Mouse (Mus musculus) thymus, adult 2 months (tissue): Measurements from ENCODE around the gene Luc7l2. TPM values are rescaled to one million over a fixed set of nuclear protein-coding genes. Genes with fewer than 3 reads are reported as not detected.

Experiments used
- DNase-seq: peaks from one replicate; pipeline ENCODE4 v3.0.0; 2021
- H3K27ac ChIP-seq: fragments of 200-500 bp; 2 replicates; pipeline ENCODE4 v1.5.1; 2012; ENCODE audit warnings: low read length, control low read depth; ENCODE audit not compliant: control insufficient read depth, insufficient read depth
- H3K27me3 ChIP-seq: fragments of 200-500 bp; 2 replicates; pipeline ENCODE4 v1.6.1; 2012; ENCODE audit warnings: mild to moderate bottlenecking, low read length, moderate library complexity, mixed read lengths; ENCODE audit not compliant: control insufficient read depth, insufficient read depth
- H3K36me3 ChIP-seq: fragments of 200-500 bp; 2 replicates; pipeline ENCODE4 v1.6.1; 2012; ENCODE audit warnings: mild to moderate bottlenecking, low read length, moderate library complexity; ENCODE audit not compliant: control insufficient read depth, insufficient read depth
- H3K4me1 ChIP-seq: fragments of 200-500 bp; replicated peaks from 2 replicates; pipeline ENCODE4 v1.6.1; 2012; ENCODE audit warnings: low read length; ENCODE audit not compliant: control insufficient read depth, insufficient read depth
- H3K4me3 ChIP-seq: fragments of 200-500 bp; 2 replicates; pipeline ENCODE4 v1.5.1; 2012; ENCODE audit warnings: mild to moderate bottlenecking, low read length, control low read depth, moderate library complexity; ENCODE audit not compliant: control insufficient read depth, insufficient read depth
- CTCF ChIP-seq: fragments of 200-500 bp; IDR thresholded peaks from 2 replicates; pipeline ENCODE4 v1.5.1; 2012; ENCODE audit warnings: mild to moderate bottlenecking, control low read depth, low read length, moderate library complexity, borderline replicate concordance; ENCODE audit not compliant: control insufficient read depth, poor library complexity, insufficient read depth; ENCODE audit errors: extremely low read depth
- POLR2A ChIP-seq: fragments of 200-500 bp; IDR thresholded peaks from 2 replicates; pipeline ENCODE4 v1.6.1; 2012; ENCODE audit warnings: mild to moderate bottlenecking, low read length, control low read depth, moderate library complexity; ENCODE audit not compliant: control insufficient read depth, poor library complexity, insufficient read depth; ENCODE audit errors: extremely low read depth
- WGBS: fragments of 180-500 bp; shearing (Covaris S2); methylation state at CpG from one replicate; pipeline ENCODE4 v1.1.7; 2018; 5-methylcytosine and 5-hydroxymethylcytosine counted together
- polyA plus RNA-seq: library from polyadenylated mRNA; depleted of rRNA; stranded (reverse); fragments of >200 nt; gene quantifications from 2 replicates; pipeline ENCODE4 v1.2.3, GENCODE M21; 2012

Gene Luc7l2
- polyA plus RNA-seq, 1 experiment: 48.5 TPM

GRCm38 (mm10) chr6:38635941-38636851 is 85.1 kb downstream of the Luc7l2 start:
- TF ChIP-seq CTCF (no peak), POLR2A (no peak)
- no peaks in the 10 kb centered on the region for H3K36me3 ChIP-seq
- H3K27me3 ChIP-seq: peaks cover 11% of the 10 kb centered on the region; the same call in 1 of the 2 replicates
- no peak for DNase-seq
- WGBS: 2% methylated on average over 71 of the region's 72 CpGs
- H3K4me3 ChIP-seq: peak overlapping the region; percentile 23
- peaks cover 10% of the 10 kb centered on the region for H3K4me1 ChIP-seq
- H3K27ac ChIP-seq: no peak overlapping the region

- DNase-seq: peak; percentile 9
Measured at GRCm38 (mm10) chr6:38636852-38637618, 85.9 kb downstream of the Luc7l2 start, which contains the start of gene Klrg2. Gene Klrg2, minus strand, starts transcription at chr6:38637242.

GRCm38 (mm10) chr6:38640401-38640800 is 89.3 kb downstream of the Luc7l2 start:
- peaks cover 11% of the 10 kb centered on the region; the same call in 1 of the 2 replicates for H3K27me3 ChIP-seq
- no peaks in the 10 kb centered on the region for H3K36me3 ChIP-seq
- 45% methylated on average over 11 of the region's 11 CpGs for WGBS
- no peak overlapping the region for H3K27ac ChIP-seq
- DNase-seq: no peak
- peaks cover 10% of the 10 kb centered on the region for H3K4me1 ChIP-seq
- H3K4me3 ChIP-seq: no peak overlapping the region
- no peak for TF ChIP-seq CTCF
- TF ChIP-seq POLR2A: no peak

More at GRCm38 (mm10) chr6:38636852-38637618, 85.9 kb downstream of the Luc7l2 start, which contains the start of gene Klrg2:
- Histone ChIP-seq H3K27me3 (peaks cover 11% of the 10 kb centered on the region; the same call in 1 of the 2 replicates), H3K4me3 (peak within 1 kb of the TSS; percentile 23), H3K4me1 (peaks cover 10% of the 10 kb centered on the region), H3K27ac (no peak within 1 kb of the TSS), H3K36me3 (no peaks in the 10 kb centered on the region)
- no peak for TF ChIP-seq POLR2A
- TF ChIP-seq CTCF: no peak
- WGBS: 3% methylated on average over 60 of the region's 60 CpGs

DNA sequence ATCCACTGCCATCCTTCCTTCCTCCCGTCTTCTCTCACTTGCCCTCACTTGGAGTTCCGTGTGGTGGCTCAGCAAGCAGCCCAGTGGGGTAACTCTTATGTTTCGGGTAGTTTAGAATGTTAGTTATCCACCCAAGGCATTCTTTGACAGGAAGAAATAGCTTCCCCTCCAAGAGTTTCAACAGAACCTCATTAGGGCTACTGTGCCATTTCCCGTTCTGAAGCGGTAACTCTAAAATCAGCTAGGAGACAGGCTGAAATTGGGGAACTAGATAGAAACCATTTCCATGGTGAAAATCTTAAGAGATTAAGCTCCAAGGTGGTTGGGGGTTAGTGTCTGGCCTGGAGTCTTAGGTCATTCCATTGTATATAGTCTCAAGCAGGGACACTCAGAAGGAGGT is 90.1 kb downstream of the Luc7l2 start:
- no peak for DNase-seq
- TF ChIP-seq POLR2A (no peak), CTCF (no peak)
- WGBS: 9% methylated on average over 5 of the region's 5 CpGs
- H3K4me1 ChIP-seq: peaks cover 10% of the 10 kb centered on the region
- H3K27ac ChIP-seq: no peak overlapping the region
- H3K27me3 ChIP-seq: peaks cover 11% of the 10 kb centered on the region; the same call in 1 of the 2 replicates
- no peaks in the 10 kb centered on the region for H3K36me3 ChIP-seq
- H3K4me3 ChIP-seq: no peak overlapping the region

GRCm38 (mm10) chr6:38641645-38642044 is 90.5 kb downstream of the Luc7l2 start:
- no peak overlapping the region for H3K4me3 ChIP-seq
- 19% methylated on average over 5 of the region's 5 CpGs for WGBS
- no peaks in the 10 kb centered on the region for H3K36me3 ChIP-seq
- peaks cover 9% of the 10 kb centered on the region; the same call in 1 of the 2 replicates for H3K27me3 ChIP-seq
- TF ChIP-seq POLR2A (no peak), CTCF (no peak)
- H3K4me1 ChIP-seq: peaks cover 7% of the 10 kb centered on the region
- no peak overlapping the region for H3K27ac ChIP-seq
- no peak for DNase-seq

DNA sequence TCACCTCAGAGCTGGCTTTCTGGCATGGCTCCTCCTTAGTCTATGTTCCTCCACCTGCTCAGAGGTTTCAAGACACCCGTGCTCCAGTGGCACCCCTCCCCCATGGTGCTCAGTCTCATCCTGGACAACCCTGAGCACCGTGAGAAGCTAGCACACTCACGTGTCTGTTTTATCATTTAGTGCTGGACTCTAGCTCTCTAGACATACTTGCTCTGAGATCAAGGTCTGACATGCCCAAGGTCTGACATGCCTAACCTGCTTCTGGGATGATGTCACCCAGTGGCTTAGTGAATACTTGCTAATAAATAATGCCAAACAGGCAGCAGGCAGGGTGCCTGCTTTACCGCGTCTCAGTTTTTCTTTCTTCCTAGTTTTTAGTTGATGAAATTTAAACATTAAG is 91.5 kb downstream of the Luc7l2 start:
- TF ChIP-seq POLR2A (no peak), CTCF (no peak)

More for the DNA sequence above, 91.5 kb downstream of the Luc7l2 start:
- DNase-seq: no peak
- Histone ChIP-seq H3K4me3 (no peak overlapping the region), H3K4me1 (no peaks in the 10 kb centered on the region), H3K36me3 (no peaks in the 10 kb centered on the region), H3K27me3 (peaks cover 3% of the 10 kb centered on the region; the same call in 1 of the 2 replicates), H3K27ac (no peak overlapping the region)
- 82% methylated on average over 5 of the region's 5 CpGs for WGBS
